Mouse (Mus musculus) layer of hippocampus, postnatal 36 days (tissue): Measurements from ENCODE around the gene Gm17657. TPM values are rescaled to one million over a fixed set of nuclear protein-coding genes. Genes with fewer than 3 reads are reported as not detected.
A peak's percentile ranks its signal among the peaks of the same experiment; 100 is the strongest.

Experiments used
- DNase-seq, 2 experiments: peaks; one replicate each; pipeline ENCODE4 v3.0.0; 2022
- total RNA-seq, 2 experiments: library from RNA; stranded (reverse); gene quantifications; 2 replicates each; pipeline ENCODE4 v1.2.3; 2021

The Gm17657 gene
- not detected for total RNA-seq

DNA sequence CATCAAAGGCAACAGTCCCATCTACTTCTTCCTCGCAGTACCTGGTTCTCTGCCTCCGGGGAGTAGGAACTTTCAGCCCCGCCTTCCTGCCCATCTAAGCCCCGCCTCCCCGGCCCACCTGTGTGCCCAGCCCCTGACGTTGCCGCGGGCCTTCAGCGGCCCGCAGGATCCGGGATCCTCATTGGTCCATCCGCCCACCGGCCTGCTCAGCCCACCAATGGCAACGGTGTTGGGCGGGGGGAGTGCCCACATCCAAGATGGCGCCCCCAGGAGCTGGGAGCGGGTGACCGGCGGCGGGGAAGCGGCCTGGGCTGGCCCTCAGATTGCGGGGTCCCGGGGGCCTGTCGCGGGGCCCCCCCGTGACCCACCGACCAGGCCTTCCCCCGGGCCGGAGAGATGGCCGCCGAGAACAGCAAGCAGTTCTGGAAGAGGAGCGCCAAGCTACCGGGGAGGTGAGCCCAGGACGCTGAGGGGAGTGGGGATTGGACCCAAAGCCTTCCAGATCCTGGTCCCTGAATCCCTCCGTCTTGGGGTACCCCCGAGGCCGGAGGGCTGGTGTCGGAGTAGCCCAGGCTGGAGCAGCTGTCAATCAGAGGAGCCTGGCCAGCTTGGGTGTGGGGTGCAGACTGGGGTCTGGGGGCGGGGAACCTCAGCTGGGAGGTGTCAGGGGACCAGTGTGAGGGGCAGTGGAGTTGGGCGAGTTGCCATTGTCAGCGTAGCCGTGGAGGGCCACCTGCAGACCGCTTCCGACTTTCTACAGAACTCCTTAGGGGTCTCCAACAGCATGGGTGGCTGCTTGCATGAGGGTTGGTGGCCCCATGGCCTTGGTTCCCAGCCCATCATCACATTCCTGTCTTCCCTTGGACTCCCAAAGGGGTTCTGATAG is at the start of gene Gm17657, which contains the start of gene Tbc1d22b:
Gm17657 (minus strand) TSS at position 96 of the 886 bp plus-strand sequence.
Tbc1d22b (plus strand) TSS at position 243 of the 886 bp plus-strand sequence.
- peak; percentile 94 for DNase-seq

DNA sequence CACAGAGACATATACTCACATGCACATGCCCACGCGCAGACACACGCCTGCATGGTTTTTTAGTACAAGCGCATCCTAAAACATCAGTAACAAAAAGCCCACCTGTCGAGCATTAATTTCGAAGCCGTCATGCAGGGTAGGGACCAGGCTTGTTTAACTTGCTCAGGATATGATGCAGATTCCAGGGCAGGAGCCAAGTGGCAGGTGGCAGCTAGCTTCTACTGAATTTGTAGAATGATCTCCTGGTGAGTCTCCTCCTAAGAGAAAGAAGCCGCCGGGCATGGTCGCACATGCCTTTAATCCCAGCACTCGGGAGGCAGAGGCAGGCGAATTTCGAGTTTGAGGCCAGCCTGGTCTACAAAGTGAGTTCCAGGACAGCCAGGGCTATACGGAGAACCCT is 49.6 kb upstream of the Gm17657 start:
- no peak for DNase-seq

DNA sequence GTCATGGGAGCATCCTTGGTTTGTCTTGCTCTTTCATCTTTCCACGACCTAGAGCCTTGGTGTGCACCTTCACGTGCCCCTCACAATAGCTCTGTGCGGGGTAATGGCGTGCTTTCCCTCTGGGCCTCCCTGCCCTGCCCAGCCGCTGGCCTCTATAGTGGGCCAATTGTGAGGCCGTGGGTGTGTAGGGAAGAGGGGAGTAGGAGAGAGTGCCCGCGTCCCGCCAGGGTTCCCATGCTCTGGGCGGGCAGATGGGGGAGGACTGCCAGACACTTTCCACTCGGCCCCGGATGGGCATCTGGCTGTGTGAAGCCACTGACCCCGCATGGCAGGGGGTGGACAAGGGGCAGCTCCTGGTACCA is 47.3 kb upstream of the Gm17657 start:
- no peak for DNase-seq

DNA sequence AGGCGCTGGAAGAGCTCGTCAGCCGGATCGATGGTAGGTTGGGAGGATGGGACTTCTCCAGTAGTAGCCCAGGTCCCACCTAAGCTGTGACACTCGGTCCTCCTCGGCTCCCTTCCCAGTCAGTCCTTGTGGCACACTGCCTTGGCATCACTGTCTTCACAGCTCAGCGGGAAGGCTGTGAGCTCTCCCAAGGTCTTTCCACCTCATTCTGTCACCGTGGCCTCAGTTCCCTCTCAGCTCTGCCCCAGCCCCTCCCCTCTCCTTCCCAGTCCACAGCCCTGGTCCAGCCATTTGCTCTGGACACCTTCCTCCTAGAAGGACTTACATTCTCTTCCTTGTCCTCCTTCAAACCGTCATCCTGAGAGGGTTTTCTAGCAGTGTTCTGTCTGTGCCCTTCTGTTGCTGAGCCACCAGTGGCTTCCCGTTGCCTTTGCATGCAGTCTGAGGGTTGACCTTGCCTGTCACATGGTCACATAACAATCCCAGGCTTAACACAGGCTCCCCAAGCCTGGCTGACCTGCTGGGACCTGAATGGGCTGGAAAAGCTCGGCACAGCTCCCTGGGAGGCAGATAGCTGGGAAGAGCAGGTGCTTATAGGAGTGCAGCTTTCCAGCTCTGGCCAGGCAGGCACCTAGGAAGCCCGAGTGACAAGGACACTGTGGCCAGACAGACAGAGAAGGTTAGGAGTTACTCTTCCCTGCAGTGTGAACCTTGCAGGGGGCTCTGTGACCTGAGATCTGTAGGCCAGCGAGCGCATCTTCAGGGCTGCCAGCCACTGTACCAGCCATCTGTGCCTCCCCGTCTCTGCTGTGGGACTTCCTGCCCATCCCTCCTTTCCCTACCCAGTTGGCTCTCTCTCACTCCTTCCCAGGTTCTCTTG is 46.7 kb upstream of the Gm17657 start:
- no peak for DNase-seq

DNA sequence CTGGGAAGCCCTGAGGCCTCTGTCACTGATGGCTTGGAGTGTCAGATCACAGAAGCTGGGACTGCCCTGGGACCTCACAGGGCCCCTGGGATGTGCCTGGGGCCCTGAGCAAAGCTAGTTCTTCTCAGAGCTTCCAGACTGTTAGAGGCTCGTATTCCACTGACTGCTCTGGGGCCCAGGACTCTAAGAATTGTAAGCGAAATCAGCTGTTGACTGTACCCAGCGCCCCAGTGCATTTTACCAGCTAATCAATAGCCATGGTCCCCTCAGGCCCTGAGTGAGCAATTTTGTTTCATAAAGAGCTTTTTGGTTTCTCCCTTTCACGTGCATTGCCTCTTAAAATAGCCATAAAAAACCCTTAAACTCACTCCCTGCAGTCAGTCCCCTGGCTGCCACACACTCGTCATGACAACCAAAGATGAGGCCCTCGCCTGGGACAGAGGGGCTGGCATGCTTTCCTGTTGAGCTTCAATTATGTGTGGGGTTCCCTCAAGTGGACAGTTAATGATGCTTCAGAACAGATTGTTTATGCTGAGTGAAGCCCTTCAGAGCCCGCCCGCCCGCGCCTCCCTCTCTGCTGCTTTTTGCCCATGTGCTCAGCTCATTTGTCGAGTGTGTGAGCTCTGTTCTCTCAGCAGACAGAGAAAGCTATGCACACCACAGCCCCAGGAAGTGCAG is 39.9 kb upstream of the Gm17657 start:
- peak; percentile 20 to 29 for DNase-seq

DNA sequence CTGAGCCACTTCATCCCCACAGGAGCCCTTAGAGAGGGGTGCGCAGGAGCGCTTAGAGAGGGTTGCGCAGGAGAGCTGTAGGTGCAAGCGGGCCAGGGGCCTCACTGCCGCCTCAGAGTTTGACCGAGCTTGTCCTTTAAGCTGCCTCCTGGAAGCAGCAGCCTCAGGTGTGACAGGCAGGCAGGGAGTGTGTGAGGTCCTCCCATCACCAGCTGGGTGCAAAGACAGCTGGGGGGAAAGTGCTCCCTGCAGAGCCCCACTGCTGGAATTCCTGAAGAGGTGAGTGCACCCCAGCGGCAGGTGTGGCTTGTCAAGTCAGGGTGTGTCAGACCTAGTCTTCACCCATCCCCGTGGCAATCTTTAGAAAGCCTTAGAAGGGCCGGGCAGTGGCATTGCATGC is 37.5 kb upstream of the Gm17657 start:
- DNase-seq: no peak

DNA sequence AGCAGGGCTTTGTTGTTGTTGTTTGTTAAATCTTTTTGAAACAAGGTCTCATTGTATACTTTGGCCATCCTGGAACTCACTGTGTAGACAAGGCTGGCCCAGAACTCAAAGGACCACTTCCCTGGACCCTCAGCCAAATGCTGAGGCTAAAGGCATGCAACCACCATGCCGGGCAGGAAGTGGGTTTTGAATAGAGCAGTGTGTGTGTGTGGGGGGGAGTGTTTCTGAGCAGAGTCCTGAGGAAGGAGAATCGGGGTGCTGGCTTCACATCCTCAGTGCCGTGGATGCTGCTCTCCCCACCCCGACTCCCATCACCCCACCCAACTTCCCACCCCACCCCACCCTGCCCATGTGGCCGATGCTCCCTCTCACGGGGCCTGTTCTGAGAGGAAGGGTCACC is 36.0 kb upstream of the Gm17657 start:
- no peak for DNase-seq

DNA sequence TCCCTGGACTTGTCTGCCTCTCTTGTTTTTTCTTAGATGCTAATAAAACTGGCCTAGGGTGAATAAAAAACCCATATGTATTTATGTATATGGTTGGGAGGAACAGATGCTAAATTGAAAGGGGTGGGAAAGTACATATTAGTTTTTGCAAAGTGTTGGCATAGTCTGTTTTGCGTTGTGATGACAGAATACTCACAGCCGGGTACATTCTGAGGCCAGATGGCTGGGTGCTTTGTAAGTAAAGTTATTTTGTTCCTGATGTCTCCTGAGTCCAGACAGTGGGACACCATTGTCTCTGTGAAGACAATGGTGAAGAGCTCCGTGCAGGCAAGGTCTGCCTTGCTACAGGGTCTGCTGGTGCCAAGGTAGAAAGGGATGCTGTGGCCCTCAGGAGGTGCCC is 35.3 kb upstream of the Gm17657 start:
- DNase-seq: peak; percentile 48 to 55

DNA sequence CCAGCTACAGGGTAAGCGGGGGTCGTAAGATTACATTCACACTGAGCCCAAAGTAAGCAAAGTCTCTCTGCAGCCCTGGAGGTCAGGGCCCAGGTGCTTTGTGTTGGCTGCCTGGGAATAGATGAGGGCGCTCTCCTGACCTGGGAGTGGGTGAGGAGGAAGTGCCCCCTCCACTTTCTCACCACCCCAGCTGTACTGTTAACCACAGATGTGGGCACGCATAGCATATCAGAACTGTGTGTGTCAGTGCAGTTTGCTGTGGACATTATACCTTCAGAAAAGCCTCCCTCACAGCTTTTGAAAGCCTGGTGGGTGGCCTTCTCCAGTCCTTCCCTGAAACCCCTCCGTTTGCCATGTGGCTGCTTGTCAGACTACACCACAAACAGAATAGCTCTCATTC is 34.9 kb upstream of the Gm17657 start:
- DNase-seq: no peak

DNA sequence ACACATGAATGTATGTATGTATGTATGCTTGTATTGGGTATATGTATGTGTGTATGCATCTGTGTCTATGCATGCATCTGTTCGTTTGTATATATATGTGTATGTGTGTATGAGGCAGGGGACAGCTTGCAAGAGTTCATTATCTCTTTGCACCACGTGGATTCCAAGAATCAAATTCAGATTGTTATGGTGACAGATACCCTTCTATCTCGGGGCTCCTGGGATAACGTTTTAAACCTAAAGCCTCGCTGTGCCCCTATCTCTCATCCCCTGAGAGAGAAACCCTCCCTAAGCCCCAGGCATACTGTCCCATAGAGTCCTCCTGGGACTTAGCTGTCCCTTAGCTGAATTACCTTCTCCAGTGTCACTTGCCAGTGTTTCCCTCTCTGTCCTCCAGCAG is 34.1 kb upstream of the Gm17657 start:
- DNase-seq: no peak

DNA sequence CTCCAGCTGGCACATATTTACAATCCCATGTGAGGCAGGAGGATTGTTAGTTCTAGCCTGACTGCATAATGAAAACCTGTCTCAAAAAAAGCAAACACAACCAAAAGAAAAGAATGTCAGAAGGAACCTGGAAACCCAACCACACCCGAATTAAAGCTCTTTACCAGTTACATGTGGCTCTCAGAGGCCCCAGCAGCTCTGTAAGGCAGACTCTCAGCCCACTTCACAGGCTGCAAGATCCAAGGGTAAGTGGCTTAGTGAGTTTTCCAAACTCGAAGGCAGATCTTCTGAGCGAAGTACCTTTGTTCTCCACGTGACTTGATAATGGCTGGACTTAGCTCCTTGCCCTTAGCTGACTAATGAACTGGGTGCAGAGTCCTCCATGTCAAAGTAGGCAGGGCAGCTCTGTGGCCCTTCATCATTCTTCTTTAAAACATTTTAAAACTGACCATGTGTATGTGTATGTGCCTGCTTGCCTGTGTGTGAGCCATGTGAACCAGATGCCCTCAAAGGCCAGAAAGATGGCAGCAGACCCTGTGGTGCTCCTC is 30.2 kb upstream of the Gm17657 start:
- no peak for DNase-seq

DNA sequence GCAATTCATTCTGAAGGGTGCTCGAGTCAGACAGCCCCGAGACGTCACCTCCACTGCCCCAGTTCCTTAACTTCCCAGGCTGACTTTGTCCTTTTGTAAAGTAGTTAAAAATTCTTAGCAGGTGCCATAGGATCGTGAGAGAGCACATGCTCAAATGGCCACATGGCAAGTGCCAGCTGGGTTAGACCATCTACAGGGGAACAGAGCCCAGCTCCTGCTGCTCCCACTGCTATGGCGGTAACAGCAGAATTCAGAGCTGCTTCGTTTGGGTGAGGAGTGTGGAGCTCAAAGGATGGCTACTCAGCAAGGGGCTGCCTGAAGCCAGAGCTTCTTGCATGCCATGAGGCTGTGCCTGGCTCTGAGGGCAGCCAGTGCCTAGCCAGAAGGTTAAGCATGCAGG is 20.4 kb upstream of the Gm17657 start:
- no peak for DNase-seq

DNA sequence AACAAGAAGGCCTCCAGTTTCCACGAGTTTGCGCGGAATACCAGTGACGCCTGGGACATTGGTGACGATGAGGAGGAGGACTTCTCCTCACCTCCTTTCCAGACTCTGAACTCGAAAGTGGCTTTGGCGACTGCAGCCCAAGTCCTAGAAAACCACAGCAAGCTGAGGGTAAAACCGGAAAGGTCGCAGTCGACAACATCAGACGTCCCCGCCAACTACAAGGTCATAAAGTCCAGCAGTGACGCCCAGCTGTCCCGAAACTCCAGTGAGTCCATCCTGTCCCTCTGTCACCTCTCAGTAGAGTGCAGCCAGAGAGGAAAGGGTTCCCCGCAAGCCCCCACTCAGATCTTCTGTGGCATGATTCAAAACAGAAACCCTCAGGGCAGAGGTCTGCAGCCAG is 19.0 kb upstream of the Gm17657 start:
- DNase-seq: no peak

DNA sequence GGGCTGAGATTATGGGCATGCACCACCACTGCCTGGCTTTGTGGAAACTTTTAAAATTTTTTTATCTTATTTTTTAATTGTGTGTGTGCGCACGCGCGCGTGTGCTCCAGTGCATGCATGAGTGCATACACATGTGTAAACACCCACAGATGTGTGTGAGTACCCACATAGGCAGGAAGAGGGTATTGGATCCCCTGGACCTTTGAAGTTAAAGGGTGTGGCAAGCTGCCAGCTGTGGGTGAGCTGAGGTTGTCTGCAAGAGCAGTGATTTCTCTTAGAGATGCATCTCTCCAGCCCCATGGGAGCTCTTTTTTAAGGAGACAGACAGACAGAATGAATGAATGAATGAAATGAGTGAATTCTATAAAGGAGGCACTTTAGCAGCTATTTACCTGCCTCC is 16.1 kb upstream of the Gm17657 start:
- DNase-seq: no peak

DNA sequence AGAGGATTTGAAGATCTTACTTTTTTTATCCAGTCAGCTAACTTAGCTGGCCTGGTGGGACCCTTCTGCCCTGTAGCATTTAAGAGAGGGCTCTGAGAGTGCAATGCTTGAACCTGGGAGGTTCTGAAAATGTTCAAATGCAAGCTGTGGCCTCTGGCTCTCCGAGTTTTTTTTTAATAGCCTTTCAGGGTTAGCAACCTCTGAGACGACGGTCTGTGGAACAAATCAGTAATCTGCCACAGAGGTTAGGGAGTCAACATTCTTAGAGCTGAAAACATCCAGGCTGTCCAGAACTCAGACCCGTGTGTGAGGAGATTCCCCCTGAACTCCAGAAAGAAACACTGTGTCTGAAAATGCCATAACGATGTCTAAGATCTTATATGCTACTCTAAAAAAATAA is 9.0 kb upstream of the Gm17657 start:
- DNase-seq: no peak

DNA sequence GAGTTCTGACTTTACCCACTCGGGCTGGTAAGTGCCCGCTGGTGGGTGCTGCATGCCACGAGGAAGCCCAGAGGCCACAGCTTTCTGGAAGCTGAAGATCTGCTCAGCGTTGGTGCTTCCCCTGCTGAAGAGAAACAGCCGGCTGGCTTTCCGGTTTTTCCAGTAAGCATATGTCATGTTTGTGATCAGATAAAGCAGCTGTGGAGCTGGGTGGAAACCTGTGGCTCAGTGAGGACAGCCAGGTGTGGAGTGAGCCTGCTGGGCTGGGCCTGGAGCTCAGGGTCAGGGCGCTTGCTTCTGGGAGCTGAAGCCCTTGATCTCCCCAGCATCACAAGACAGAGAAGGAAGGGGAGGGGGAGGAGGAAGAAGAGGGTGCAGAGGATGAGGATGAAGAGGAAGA is 7.5 kb upstream of the Gm17657 start:
- no peak for DNase-seq

DNA sequence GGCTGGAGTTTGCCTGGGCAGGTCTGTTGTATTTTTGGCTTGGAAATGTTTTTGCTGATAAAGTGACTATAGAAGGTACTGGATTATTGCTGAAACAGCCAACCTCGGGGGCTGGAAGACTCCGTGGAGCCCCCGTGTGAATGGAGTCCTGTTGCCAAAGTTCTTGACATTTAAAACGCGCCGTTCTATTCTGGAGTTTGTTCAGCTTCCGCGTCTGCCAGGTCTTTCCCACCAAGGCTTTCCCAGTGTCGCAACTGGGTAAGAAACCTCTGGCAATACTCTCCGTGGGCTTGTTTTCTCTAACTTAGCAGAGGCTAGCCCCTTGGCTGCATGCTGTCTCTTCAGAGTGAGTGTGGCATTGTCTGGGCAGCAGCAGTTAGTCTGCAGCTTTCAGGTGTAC is 7.0 kb upstream of the Gm17657 start:
- no peak for DNase-seq

DNA sequence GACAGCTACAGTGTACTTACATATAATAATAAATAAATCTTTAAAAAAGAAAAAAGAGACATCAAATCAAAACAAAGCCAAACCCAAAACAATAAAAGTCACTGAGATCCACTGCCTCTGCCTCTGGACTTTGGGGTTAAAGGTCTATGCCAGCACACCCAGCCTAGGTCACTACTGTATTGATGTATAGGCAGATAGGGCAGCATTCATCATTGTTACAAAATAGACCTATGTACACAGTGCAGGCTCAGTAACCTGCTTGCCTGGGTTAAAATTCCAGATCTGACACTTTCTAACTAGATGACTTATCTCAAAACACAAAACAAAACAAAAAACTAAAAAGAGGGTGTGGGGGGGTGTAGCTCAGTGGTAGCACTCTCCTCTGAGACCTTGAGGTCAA is 4.7 kb upstream of the Gm17657 start:
- no peak for DNase-seq

DNA sequence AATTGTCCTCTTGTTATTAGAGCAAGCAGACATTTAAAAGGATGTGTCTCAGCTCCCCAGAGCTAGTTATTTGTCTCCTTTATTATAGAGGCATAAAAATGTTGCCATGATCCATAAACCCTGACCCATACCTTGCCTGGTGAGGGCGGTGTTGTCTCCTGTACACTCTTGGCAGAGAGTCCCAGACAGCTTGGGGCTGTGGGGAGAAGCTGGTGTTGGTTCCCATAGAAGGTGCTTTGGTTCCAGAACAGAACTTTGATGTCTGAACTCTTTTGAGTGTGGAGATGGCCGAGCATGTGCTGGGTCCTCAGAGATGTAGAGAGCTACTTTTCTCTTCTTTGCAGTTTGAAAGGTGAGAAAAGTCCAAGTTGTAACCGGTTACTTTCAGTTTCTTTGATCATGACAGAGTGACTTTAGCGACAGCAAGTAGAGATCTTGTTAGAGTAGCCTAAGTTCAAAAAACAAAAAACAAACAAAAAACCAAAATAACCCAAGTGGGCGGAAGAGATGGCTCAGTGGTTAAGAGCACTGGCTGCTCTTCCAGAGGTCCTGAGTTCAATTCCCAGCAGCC is 2.8 kb upstream of the Gm17657 start, which contains the start of gene Tmem217:
Tmem217 (minus strand) TSS at position 224 of the 571 bp plus-strand sequence.
- no peak for DNase-seq

DNA sequence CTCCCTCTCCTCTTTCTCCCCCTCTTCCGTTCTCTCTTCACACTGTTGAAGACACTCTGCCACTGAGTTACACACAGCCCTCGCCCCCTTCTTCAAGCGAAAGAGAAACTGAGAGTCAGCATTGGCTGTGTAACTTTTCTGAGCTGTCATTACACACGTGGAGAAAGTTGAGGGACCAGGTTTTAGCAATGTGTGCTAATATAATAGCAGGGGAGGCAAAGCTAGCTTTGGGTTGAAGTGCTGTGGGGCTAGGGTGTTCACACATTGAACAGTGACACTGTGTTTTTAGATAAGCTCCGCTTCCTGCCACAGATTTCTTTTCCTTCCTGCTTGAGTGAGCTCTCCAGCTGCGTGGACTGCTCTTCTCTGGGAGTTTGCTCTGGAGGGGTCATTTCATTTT is 1.6 kb upstream of the Gm17657 start:
- DNase-seq: no peak

DNA sequence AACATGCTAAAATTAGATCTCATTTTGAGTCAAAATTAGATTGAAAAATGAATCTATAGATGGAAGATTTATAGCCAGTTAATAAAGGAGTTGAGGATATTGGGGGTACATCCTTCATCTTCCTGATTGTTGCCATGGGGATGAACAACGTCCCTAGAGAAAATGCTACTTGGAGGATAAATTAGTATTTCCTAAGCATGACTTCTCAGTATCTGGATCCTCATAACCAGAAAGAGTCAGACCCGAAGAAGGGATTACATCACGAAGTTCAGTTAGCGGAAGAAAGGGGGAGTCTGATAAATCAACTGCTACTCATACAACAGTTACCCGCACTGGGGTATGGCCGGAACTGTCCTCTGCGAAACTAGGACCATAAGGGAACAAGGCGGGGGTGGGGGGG is 444 bp downstream of the Gm17657 start:
- no peak for DNase-seq

DNA sequence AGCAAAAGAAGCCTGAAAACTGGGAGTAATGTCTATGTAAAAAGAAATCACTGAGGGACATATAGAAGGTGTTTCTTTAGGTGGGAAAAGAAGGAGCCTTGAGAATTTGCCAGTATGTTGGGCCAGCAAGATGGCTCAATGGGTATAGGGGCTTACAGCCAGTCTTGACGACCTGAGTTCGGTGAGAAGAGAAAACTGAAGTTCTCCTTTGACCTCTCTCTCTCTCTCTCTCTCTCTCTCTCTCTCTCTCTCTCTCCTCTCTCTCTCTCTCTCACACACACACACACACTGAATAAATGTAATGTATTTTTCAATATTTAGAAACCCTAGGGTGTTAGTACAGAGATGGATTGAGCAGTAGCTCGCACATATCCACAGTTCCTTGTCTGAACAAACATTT is 944 bp downstream of the Gm17657 start:
- no peak for DNase-seq
